Mouse (Mus musculus) lung, adult 2 months (tissue): Measurements from ENCODE around the gene Ugt1a6a.

Source experiments
- CTCF ChIP-seq: fragments of 200-500 bp; IDR thresholded peaks from 2 replicates; pipeline ENCODE4 v1.5.1; 2011; ENCODE audit warnings: mild to moderate bottlenecking, low read length, control low read depth; ENCODE audit not compliant: insufficient read depth
- POLR2A ChIP-seq: fragments of 200-500 bp; IDR thresholded peaks from 2 replicates; pipeline ENCODE4 v1.6.1; 2011; ENCODE audit warnings: low read depth, mild to moderate bottlenecking, control low read depth, low read length, borderline replicate concordance; ENCODE audit errors: extremely low read depth

DNA sequence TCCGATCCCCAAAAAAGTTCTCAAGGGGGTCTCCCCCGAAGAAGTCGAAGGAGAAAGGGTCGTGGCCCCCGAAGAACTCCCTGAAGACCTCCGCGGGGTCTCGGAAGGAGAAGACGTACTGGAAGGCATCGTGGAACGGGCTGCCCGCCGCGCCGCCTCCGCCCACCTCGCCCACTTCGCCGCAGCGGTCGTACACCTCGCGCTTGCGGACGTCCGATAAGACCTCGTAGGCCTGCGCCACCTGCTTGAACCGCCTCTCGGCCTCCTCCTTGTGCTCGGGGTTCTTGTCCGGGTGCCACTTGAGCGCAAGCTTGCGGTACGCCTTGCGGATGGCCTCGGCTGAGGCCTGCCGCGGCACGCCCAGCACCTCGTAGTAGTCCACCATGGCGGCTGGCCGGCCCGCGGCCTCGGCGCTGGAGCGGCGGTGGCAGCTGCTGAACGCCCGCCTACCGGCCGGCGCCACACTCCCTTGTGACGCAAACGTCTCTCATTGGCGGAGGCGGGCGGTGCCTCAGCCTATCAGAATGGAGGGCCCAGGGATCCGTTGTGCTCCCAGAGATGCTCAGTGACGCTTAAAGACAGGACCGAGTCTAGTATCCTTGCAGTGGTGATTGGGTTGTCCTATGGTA lies 70.8 kb downstream of the Ugt1a6a start, which contains the start of gene Dnajb3:
- TF ChIP-seq CTCF = no peak
- TF ChIP-seq POLR2A = peak; percentile 14; the same call in 1 of the 2 replicates
